Mouse (Mus musculus): ENCODE data around the gene Otof. TPM values are rescaled to one million over a fixed set of nuclear protein-coding genes. Genes with fewer than 3 reads are reported as not detected.

The Otof gene
- total and polyA plus RNA-seq, 3 experiments: 0.04 to 0.07 TPM; not detected in 1

DNA sequence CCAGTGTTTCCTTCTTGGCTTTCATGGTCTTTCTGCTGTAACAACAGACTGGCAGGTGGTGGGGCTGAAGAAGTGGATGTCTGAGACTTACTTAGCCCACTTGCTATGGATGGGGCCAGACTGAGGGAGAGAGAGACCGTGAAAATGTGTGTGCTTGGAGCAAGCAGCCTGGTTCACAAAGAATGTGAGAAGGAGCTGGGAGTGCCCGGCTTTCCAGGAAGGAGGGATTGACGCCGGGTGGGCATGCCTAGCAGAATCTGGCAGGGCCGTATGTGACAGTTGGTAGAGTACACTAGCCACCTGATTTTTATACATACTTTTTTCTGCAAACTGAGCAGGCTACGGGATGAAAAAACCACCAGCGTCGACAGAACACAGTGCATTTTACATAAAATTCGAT is 4.6 kb upstream of the Otof start:
- H3K4me2 ChIP-seq (ENCODE audit: insufficient read depth, low read depth, poor library complexity, severe bottlenecking): no peak overlapping the region
- peaks cover 57% of the 10 kb centered on the region for H3K27me3 ChIP-seq (replicated peaks)
- H3K36me3 ChIP-seq (replicated peaks in 1 of 2; ENCODE audit: control insufficient read depth in 1 of 2, insufficient read depth in 1 of 2, low read length in 1 of 2): no peaks in the 10 kb centered on the region
- H3K9ac ChIP-seq (ENCODE audit: insufficient read depth, low read depth): no peak overlapping the region
- dilution Hi-C loops (cut with MboI; ENCODE audit: extremely low pct_ligation_motif_present, extremely low pct_unique_long_range_greater_than_20kb, low sequenced_read_pairs) (no loop called here), in situ Hi-C loops (cut with MboI; ENCODE audit: low pct_ligation_motif_present, low pct_unique_long_range_greater_than_20kb, low sequenced_read_pairs) (no loop called here)
- H3K4me1 ChIP-seq (ENCODE audit: control insufficient read depth in 1 of 2, insufficient read depth in 2 of 2): 0 out of 4 replicates have a peak, but pooled peaks cover 0 to 3% of the 10 kb centered on the region in 2 experiments
- TF ChIP-seq SIN3A (IDR thresholded peaks at IDR 0.05; ENCODE audit: low read length): no peak
- no peak for TF ChIP-seq ZKSCAN1 (IDR thresholded peaks at IDR 0.05; ENCODE audit: borderline replicate concordance, low read depth, low read length)
- TF ChIP-seq KAT2A (IDR thresholded peaks at IDR 0.05; ENCODE audit: insufficient replicate concordance, low read length): no peak
- no peak for TF ChIP-seq EP300 (IDR thresholded peaks at IDR 0.05; ENCODE audit: low read length)
- no peak for TF ChIP-seq POLR2A (IDR thresholded peaks at IDR 0.05; ENCODE audit: low read depth, low read length)
- no peak for TF ChIP-seq HCFC1 (IDR thresholded peaks at IDR 0.05; ENCODE audit: low read depth, low read length)
- no peak for TF ChIP-seq E2F4 (IDR thresholded peaks at IDR 0.05; ENCODE audit: insufficient replicate concordance, low read depth, low read length)
- no peak for TF ChIP-seq MAZ (IDR thresholded peaks at IDR 0.05; ENCODE audit: low read depth, low read length)
- TF ChIP-seq GABPA (IDR thresholded peaks at IDR 0.05; ENCODE audit: insufficient replicate concordance, low read depth, low read length): no peak
- TF ChIP-seq CHD2 (IDR thresholded peaks at IDR 0.05; ENCODE audit: low read length): no peak
- TF ChIP-seq RAD21 (IDR thresholded peaks at IDR 0.05; ENCODE audit: low read depth, low read length): no peak
- TF ChIP-seq TBP (conservative IDR thresholded peaks at IDR 0.05; ENCODE audit: low read depth, low read length): no peak
- no peak overlapping the region for H3K4me3 ChIP-seq (replicated peaks in 1 of 3; ENCODE audit: low read depth in 2 of 3, low read length in 2 of 3, poor library complexity in 1 of 3)
- no peak for DNase-seq (ENCODE audit: extremely low read depth)
- H3K27ac ChIP-seq (ENCODE audit: insufficient read depth, low read depth): no peak overlapping the region
- no peaks in the 10 kb centered on the region for H3K79me2 ChIP-seq (replicated peaks; ENCODE audit: control insufficient read depth, extremely low read depth, insufficient read depth, poor library complexity, severe bottlenecking)
- H3K9me3 ChIP-seq (replicated peaks; ENCODE audit: low read length): no peaks in the 10 kb centered on the region

GRCm38 (mm10) chr5:30465861-30466260 is 4.1 kb upstream of the Otof start, which contains the start of gene 1700001C02Rik:
Gene 1700001C02Rik, plus strand, starts transcription at chr5:30466047.
- Histone ChIP-seq H3K79me2 (replicated peaks; ENCODE audit: control insufficient read depth, extremely low read depth, insufficient read depth, poor library complexity, severe bottlenecking) (no peaks in the 10 kb centered on the region), H3K4me2 (ENCODE audit: insufficient read depth, low read depth, poor library complexity, severe bottlenecking) (no peak within 1 kb of the TSS), H3K9me3 (replicated peaks; ENCODE audit: low read length) (no peaks in the 10 kb centered on the region), H3K27me3 (replicated peaks) (peaks cover 62% of the 10 kb centered on the region), H3K4me3 (replicated peaks in 1 of 3; ENCODE audit: low read depth in 2 of 3, low read length in 2 of 3, poor library complexity in 1 of 3) (no peak within 1 kb of the TSS), H3K27ac (ENCODE audit: insufficient read depth, low read depth) (no peak within 1 kb of the TSS), H3K9ac (ENCODE audit: insufficient read depth, low read depth) (no peak within 1 kb of the TSS), H3K36me3 (replicated peaks in 1 of 2; ENCODE audit: control insufficient read depth in 1 of 2, insufficient read depth in 1 of 2, low read length in 1 of 2) (no peaks in the 10 kb centered on the region), H3K4me1 (ENCODE audit: control insufficient read depth in 1 of 2, insufficient read depth in 2 of 2) (0 out of 4 replicates have a peak, but pooled peaks cover 0 to 3% of the 10 kb centered on the region in 2 experiments)
- in situ Hi-C loops (cut with MboI; ENCODE audit: low pct_ligation_motif_present, low pct_unique_long_range_greater_than_20kb, low sequenced_read_pairs) (no loop called here), dilution Hi-C loops (cut with MboI; ENCODE audit: extremely low pct_ligation_motif_present, extremely low pct_unique_long_range_greater_than_20kb, low sequenced_read_pairs) (no loop called here)
- no peak for TF ChIP-seq JUN (IDR thresholded peaks at IDR 0.05; ENCODE audit: insufficient read depth, low read depth, low read length)
- DNase-seq (ENCODE audit: extremely low read depth): no peak

DNA sequence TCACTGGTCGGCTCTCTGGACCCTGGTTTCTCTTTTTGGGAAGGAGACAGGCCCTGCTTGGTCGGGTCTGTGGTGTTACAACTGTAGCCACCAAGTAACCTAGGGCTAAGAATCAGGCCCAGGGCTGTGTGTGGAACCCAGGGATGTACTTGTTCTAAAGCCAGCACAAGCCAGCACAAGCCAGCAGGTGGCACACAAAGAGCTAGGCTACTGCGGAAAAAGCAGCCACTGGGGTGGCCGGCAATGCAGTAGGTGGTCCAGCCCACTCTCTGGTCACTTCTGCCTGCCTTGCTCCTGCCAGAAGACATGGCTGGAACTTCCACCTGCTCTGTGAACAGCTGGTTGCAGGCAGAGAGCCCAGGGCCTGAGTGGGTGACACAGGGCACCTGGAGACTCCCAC is 1.6 kb downstream of the Otof start:
- dilution Hi-C loops (cut with MboI; ENCODE audit: extremely low pct_ligation_motif_present, extremely low pct_unique_long_range_greater_than_20kb, low sequenced_read_pairs): no loop called here
- Histone ChIP-seq H3K9ac (ENCODE audit: insufficient read depth, low read depth) (no peak overlapping the region), H3K27ac (ENCODE audit: insufficient read depth, low read depth) (no peak overlapping the region), H3K79me2 (replicated peaks; ENCODE audit: control insufficient read depth, extremely low read depth, insufficient read depth, poor library complexity, severe bottlenecking) (no peaks in the 10 kb centered on the region), H3K27me3 (replicated peaks) (peaks cover 92% of the 10 kb centered on the region), H3K4me3 (replicated peaks in 1 of 3; ENCODE audit: low read depth in 2 of 3, low read length in 2 of 3, poor library complexity in 1 of 3) (no peak overlapping the region), H3K9me3 (replicated peaks; ENCODE audit: low read length) (no peaks in the 10 kb centered on the region), H3K4me2 (ENCODE audit: insufficient read depth, low read depth, poor library complexity, severe bottlenecking) (no peak overlapping the region), H3K4me1 (ENCODE audit: control insufficient read depth in 1 of 2, insufficient read depth in 2 of 2) (no peaks in the 10 kb centered on the region), H3K36me3 (replicated peaks in 1 of 2; ENCODE audit: control insufficient read depth in 1 of 2, insufficient read depth in 1 of 2, low read length in 1 of 2) (no peaks in the 10 kb centered on the region)
- DNase-seq (ENCODE audit: extremely low read depth): no peak
- in situ Hi-C loops (cut with MboI; ENCODE audit: low pct_ligation_motif_present, low pct_unique_long_range_greater_than_20kb, low sequenced_read_pairs): no loop called here
- TF ChIP-seq SMC3 (IDR thresholded peaks at IDR 0.05; ENCODE audit: low read depth, low read length) (peak; percentile 32), CTCF (conservative IDR thresholded peaks at IDR 0.05 in 1 of 2, IDR thresholded peaks at IDR 0.05 in 1 of 2; ENCODE audit: low read depth in 2 of 2, low read length in 2 of 2) (peak in 1 of 2 experiments; percentile 34; a peak in 2 of 4 replicates), E2F4 (IDR thresholded peaks at IDR 0.05; ENCODE audit: insufficient replicate concordance, low read depth, low read length) (no peak)
